Mouse (Mus musculus) brain, embryonic 14.5 days (tissue): Measurements from ENCODE around the gene Cx3cl1.

ENCODE experiments used
- CTCF ChIP-seq: fragments of 200-500 bp; IDR thresholded peaks from 2 replicates; pipeline ENCODE4 v1.5.1; 2012; ENCODE audit warnings: inconsistent platforms, mild to moderate bottlenecking, moderate library complexity, borderline replicate concordance; ENCODE audit not compliant: insufficient read depth, insufficient read length; ENCODE audit errors: extremely low read depth
- POLR2A ChIP-seq: fragments of 200-500 bp; IDR thresholded peaks from 2 replicates; pipeline ENCODE4 v1.6.1; 2012; ENCODE audit warnings: mild to moderate bottlenecking, inconsistent platforms, borderline replicate concordance; ENCODE audit not compliant: poor library complexity, insufficient read depth, insufficient read length, severe bottlenecking; ENCODE audit errors: extremely low read depth

- no peak for TF ChIP-seq CTCF
- no peak for TF ChIP-seq POLR2A
Measured at GRCm38 (mm10) chr8:94781838-94782235, 10.0 kb downstream of the Cx3cl1 start.
